Mouse (Mus musculus) spleen, adult 2 months (tissue): ENCODE measurements at regions not wholly inside any gene's neighbourhood (a gene's known extent, or its start where the extent isn't known, plus 50 kb on each side); places are given as distances from the start of the nearest gene placed in this dataset.

Experiments used
- DNase-seq, 2 experiments: peaks; one replicate each; pipeline versions ENCODE4 v3.0.0 to v3.0.0-alpha.2; 2012 to 2021; ENCODE audit warnings: low spot score in 2 of 2, low read depth in 1 of 2
- H3K27ac ChIP-seq: fragments of 200-500 bp; 2 replicates; pipeline ENCODE4 v1.5.1; 2012; ENCODE audit warnings: low read length, inconsistent platforms; ENCODE audit not compliant: insufficient read depth
- H3K27me3 ChIP-seq: fragments of 200-500 bp; 2 replicates; pipeline ENCODE4 v1.6.1; 2012; ENCODE audit warnings: mild to moderate bottlenecking, moderate library complexity, low read length, inconsistent platforms; ENCODE audit not compliant: control insufficient read depth, insufficient read depth
- H3K36me3 ChIP-seq: fragments of 200-500 bp; 2 replicates; pipeline ENCODE4 v1.6.1; 2012; ENCODE audit warnings: mild to moderate bottlenecking, low read length, inconsistent platforms; ENCODE audit not compliant: control insufficient read depth, insufficient read depth
- H3K4me1 ChIP-seq: fragments of 200-500 bp; 2 replicates; pipeline ENCODE4 v1.6.1; 2011; ENCODE audit warnings: inconsistent platforms; ENCODE audit not compliant: control insufficient read depth, insufficient read depth, insufficient read length
- H3K4me3 ChIP-seq: fragments of 200-500 bp; 2 replicates; pipeline ENCODE4 v1.5.1; 2011; ENCODE audit warnings: mild to moderate bottlenecking, inconsistent platforms; ENCODE audit not compliant: insufficient read depth, insufficient read length; ENCODE audit errors: extremely low read depth
- CTCF ChIP-seq: fragments of 200-500 bp; IDR thresholded peaks from 2 replicates; pipeline ENCODE4 v1.5.1; 2011; ENCODE audit warnings: mild to moderate bottlenecking, inconsistent platforms; ENCODE audit not compliant: insufficient read depth, insufficient read length, insufficient replicate concordance; ENCODE audit errors: extremely low read depth
- POLR2A ChIP-seq: fragments of 200-500 bp; IDR thresholded peaks from 2 replicates; pipeline ENCODE4 v1.6.1; 2011; ENCODE audit warnings: low read depth, low read length, inconsistent platforms
- WGBS: fragments of 180-500 bp; shearing (Covaris S2); methylation state at CpG from one replicate; pipeline ENCODE4 v1.1.7; 2018; 5-methylcytosine and 5-hydroxymethylcytosine counted together

- 75% methylated on average over 2 of the region's 2 CpGs for WGBS
- no peak for DNase-seq
- no peaks in the 10 kb centered on the region for H3K4me1 ChIP-seq
- no peaks in the 10 kb centered on the region for H3K27me3 ChIP-seq
- TF ChIP-seq CTCF (no peak), POLR2A (no peak)
- no peaks in the 10 kb centered on the region for H3K36me3 ChIP-seq
- no peak overlapping the region for H3K27ac ChIP-seq
- no peak overlapping the region for H3K4me3 ChIP-seq
These were observed 740.8 kb upstream of the Sel1l start for GRCm38 (mm10) chr12:92589725-92590124.

- H3K4me3 ChIP-seq, result no peak overlapping the region
- no peaks in the 10 kb centered on the region for H3K27me3 ChIP-seq
- no peaks in the 10 kb centered on the region for H3K4me1 ChIP-seq
- TF ChIP-seq POLR2A (no peak), CTCF (no peak)
- WGBS, result 84% methylated on average over 6 of the region's 6 CpGs
- DNase-seq, result no peak
- H3K36me3 ChIP-seq, result no peaks in the 10 kb centered on the region
- no peak overlapping the region for H3K27ac ChIP-seq
These were observed 740.3 kb upstream of the Sel1l start for GRCm38 (mm10) chr12:92589305-92589704.

GRCm38 (mm10) chr12:92578596-92578995, 729.6 kb upstream of the Sel1l start:
- H3K36me3 ChIP-seq, result no peaks in the 10 kb centered on the region
- WGBS, result 88% methylated on average over 1 of the region's 1 CpGs
- DNase-seq, result no peak
- no peak overlapping the region for H3K4me3 ChIP-seq
- H3K4me1 ChIP-seq, result no peaks in the 10 kb centered on the region
- TF ChIP-seq CTCF, result no peak
- no peak for TF ChIP-seq POLR2A
- H3K27ac ChIP-seq, result no peak overlapping the region
- no peaks in the 10 kb centered on the region for H3K27me3 ChIP-seq
